In the genomic region with DNA sequence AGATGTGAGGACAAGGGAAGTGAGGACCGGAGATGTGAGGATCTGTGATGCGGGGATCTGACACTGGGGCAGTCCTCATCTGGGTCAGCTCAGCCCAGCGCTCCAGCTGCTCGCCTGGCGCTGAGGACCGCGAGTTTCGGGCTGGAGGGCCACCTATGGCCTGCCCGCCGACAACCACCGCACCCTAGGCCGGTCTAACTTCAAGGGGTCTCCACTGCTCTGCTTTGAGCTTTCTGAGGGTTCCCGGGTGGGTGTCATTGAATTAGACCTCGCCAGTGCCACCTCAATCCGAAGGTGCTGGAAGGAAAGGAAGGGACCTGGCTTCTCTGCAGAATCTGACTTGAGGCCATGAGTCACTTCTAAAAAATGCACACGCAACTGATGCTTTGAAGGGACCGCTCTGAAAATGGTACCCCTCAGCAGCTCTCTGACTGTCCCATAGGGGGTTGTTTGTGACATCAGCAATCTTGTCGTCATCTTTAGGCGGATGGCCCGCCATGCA, we compare ENCODE assay signal across 8 mouse cellular contexts. TPM values are rescaled to one million over a fixed set of nuclear protein-coding genes. Genes with fewer than 3 reads are reported as not detected.
A peak's percentile ranks its signal among the peaks of the same experiment; 100 is the strongest.
DNase-seq lines count a peak whose midpoint lies in the region; ATAC-seq and TF ChIP-seq lines count a peak whose summit lies in the region.

No protein-coding gene starts in this region.

- H3K9ac ChIP-seq in embryonic facial prominence, embryonic 15.5 days, result peak overlapping the region; percentile 39
- peak overlapping the region; percentile 67 for H3K9ac ChIP-seq in limb, embryonic 14.5 days (ENCODE audit: low read depth, low read length, severe bottlenecking)

- no peak for TF ChIP-seq POLR2A in brain, embryonic 14.5 days (IDR thresholded peaks at IDR 0.05; ENCODE audit: borderline replicate concordance, extremely low read depth, insufficient read depth, insufficient read length, poor library complexity, severe bottlenecking)
- no peak for TF ChIP-seq POLR2A in limb, embryonic 14.5 days (IDR thresholded peaks at IDR 0.05; ENCODE audit: borderline replicate concordance, extremely low read depth, insufficient read depth, insufficient read length)

- H3K27me3 ChIP-seq in embryonic facial prominence, embryonic 15.5 days, result peaks cover 3% of the 10 kb centered on the region; the same call in 1 of the 2 replicates
- no peaks in the 10 kb centered on the region for H3K27me3 ChIP-seq in limb, embryonic 14.5 days (ENCODE audit: control insufficient read depth, insufficient read depth, low read length)

- no peaks in the 10 kb centered on the region for H3K36me3 ChIP-seq in embryonic facial prominence, embryonic 15.5 days
- no peaks in the 10 kb centered on the region for H3K36me3 ChIP-seq in limb, embryonic 14.5 days (ENCODE audit: control insufficient read depth, insufficient read depth, low read length)

- H3K27ac ChIP-seq in embryonic facial prominence, embryonic 15.5 days (replicated peaks), result 0 out of 2 replicates have a peak overlapping the region, but pooled peaks have one; percentile 28
- no peak overlapping the region for H3K27ac ChIP-seq in limb, embryonic 14.5 days (replicated peaks; ENCODE audit: low read depth, low read length)

- 0 out of 2 replicates have a peak, but pooled peaks cover 9% of the 10 kb centered on the region for H3K4me1 ChIP-seq in embryonic facial prominence, embryonic 15.5 days
- peaks cover 2% of the 10 kb centered on the region; the same call in 1 of the 2 replicates for H3K4me1 ChIP-seq in limb, embryonic 14.5 days (ENCODE audit: control insufficient read depth, insufficient read depth, low read length)

- H3K4me2 ChIP-seq in embryonic facial prominence, embryonic 15.5 days (replicated peaks), result peak overlapping the region; percentile 95
- H3K4me2 ChIP-seq in limb, embryonic 14.5 days (replicated peaks; ENCODE audit: low read depth, low read length, severe bottlenecking), result peak overlapping the region; percentile 93

- TF ChIP-seq CTCF in brain, embryonic 14.5 days (IDR thresholded peaks at IDR 0.05; ENCODE audit: borderline replicate concordance, extremely low read depth, insufficient read depth, insufficient read length), result no peak

- peak; percentile 46 for DNase-seq in right cerebral cortex, adult 18-20 months
- no peak for DNase-seq in right cerebral cortex, postnatal 25 days
- DNase-seq in brain, embryonic 14.5 days (ENCODE audit: low read depth), result peak; percentile 54
- peak; percentile 60 to 63 for DNase-seq in heart, postnatal 10 days
- DNase-seq in limb, embryonic 14.5 days (ENCODE audit: low spot score), result peak; percentile 46
- DNase-seq in retina, embryonic 14.5 days (ENCODE audit: low spot score), result peak; percentile 37
- no peak for DNase-seq in natural killer cell, adult 2 months (ENCODE audit: low spot score in 2 of 2)

- H3K4me3 ChIP-seq in embryonic facial prominence, embryonic 15.5 days (replicated peaks), result peak overlapping the region; percentile 55
- H3K4me3 ChIP-seq in limb, embryonic 14.5 days (replicated peaks; ENCODE audit: low read length), result peak overlapping the region; percentile 53

- WGBS in embryonic facial prominence, embryonic 15.5 days, result 8% methylated on average over 20 of the region's 20 CpGs
- 7% methylated on average over 20 of the region's 20 CpGs for WGBS in limb, embryonic 14.5 days

- intact Hi-C loops in heart, postnatal 10 days (cut with DNase I), result loop anchor here (5.0 kb wide), 1 partner anchor 70 kb away; no protein-coding TSS in a partner anchor

- H3K9me3 ChIP-seq in embryonic facial prominence, embryonic 15.5 days (replicated peaks), result no peaks in the 10 kb centered on the region
- no peaks in the 10 kb centered on the region for H3K9me3 ChIP-seq in limb, embryonic 14.5 days (ENCODE audit: control insufficient read depth, low read length)

- ATAC-seq in embryonic facial prominence, embryonic 15.5 days (ENCODE audit: insufficient number of reproducible peaks, low FRiP score, low TSS enrichment, low read depth), result peak; percentile 63; the same call in 1 of the 2 replicates
- ATAC-seq in limb, embryonic 14.5 days (ENCODE audit: low FRiP score, low read depth), result peak; percentile 62

RNA-seq across cellular contexts. Expression of a gene that starts 0.8 kb away (rescaled TPM):
- polyA plus RNA-seq in brain, embryonic 14.5 days (2012; rRNA removed), result 13.0 and 18.3 TPM in 2 replicates
- polyA plus RNA-seq in embryonic facial prominence, embryonic 15.5 days (2015; fragmentation: Nextera tagmentation; extraction: Ambion mirVana), result 20.1 and 27.3 TPM in 2 replicates
- 100 to 1,000 TPM; 127 to 146 TPM for total RNA-seq in heart, postnatal 10 days (2021)
- polyA plus RNA-seq in limb, embryonic 14.5 days (2012; rRNA removed), result 27.6 and 30.9 TPM in 2 replicates
- 15.4 and 22.1 TPM in 2 replicates for polyA plus RNA-seq in limb, embryonic 14.5 days (2014; fragmentation: Nextera tagmentation; extraction: Ambion mirVana)

Comparison
In these comparisons a context has a peak if more than half of its experiments do, and no peak if none do; other contexts are left out.
1. DNase-seq: peak in right cerebral cortex, adult 18-20 months (single experiment), brain, embryonic 14.5 days (single experiment), heart, postnatal 10 days (2 of 2), limb, embryonic 14.5 days (single experiment) and retina, embryonic 14.5 days (single experiment); none in right cerebral cortex, postnatal 25 days (single experiment) and natural killer cell, adult 2 months (0 of 2).